Mouse (Mus musculus): ENCODE measurements around the gene Col4a2. TPM values are rescaled to one million over a fixed set of nuclear protein-coding genes. Genes with fewer than 3 reads are reported as not detected.

Col4a2 gene
- polyA plus RNA-seq, 1 experiment from 2014 or later, result 117 TPM

DNA sequence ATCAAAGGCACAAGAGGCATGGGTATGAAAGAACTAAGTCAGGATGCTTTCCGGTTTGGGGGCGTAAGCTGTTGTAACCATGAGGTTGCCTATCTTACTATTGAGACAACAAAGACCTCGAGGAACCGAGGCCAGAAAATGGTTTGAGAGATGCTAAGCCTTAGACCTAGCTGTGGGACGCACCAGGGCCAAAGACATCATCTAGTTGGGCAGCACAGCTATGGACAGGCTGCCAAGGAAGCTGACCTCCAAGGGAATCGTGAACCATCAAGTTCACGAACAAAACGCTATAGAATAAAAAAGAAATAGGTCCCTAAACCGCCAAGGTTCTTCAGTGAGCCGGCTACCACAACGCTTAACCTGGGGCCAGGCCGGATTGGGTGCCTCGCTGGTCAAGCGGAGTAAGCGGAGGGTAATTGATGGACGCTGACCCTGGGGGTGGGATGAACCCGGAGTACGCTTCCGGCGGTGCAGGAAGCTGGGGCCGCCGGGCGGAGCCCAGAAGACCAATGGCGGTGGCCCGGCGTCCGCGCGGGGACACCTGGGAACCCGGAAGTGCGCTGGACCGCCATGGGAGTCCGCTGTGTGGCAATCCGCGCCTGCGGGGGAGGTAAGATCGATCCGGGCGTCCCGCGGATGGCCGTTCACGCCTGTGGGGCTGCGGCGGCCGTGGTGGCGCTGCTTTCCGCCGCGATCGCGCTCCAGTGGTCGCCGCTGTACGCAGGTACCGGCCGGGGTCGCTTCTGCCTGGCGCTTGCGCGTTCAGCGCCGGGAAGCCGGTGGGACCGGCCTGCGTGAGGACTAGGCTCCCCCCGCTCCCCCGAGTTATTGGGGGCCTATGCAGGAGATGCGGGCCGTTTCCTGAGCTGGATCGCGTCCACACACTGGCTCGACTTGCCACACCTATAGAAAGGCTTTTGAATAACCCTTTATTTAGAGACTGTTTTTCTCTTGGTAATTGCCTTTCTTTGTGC, 184.7 kb downstream of the Col4a2 start, which contains the start of gene Naxd:
Gene Naxd, plus strand, starts transcription at position 490 of the 974 bp plus-strand sequence.
- Histone ChIP-seq H3K4me3 (ENCODE audit: low read length) (peak within 1 kb of the TSS; percentile 97), H3K9me3 (ENCODE audit: control insufficient read depth, low read length) (no peaks in the 10 kb centered on the region), H3K27me3 (ENCODE audit: control insufficient read depth, insufficient read depth, low read depth, low read length) (no peaks in the 10 kb centered on the region), H3K27ac (ENCODE audit: low read length) (peak within 1 kb of the TSS; percentile 86), H3K4me1 (replicated peaks; ENCODE audit: control insufficient read depth, insufficient read depth, low read length) (peaks cover 15% of the 10 kb centered on the region), H3K9ac (ENCODE audit: low read length) (peak within 1 kb of the TSS; percentile 93), H3K4me2 (ENCODE audit: low read depth, low read length) (peak within 1 kb of the TSS; percentile 84), H3K36me3 (ENCODE audit: control insufficient read depth, insufficient read depth, low read length) (no peaks in the 10 kb centered on the region)
- ATAC-seq (ENCODE audit: low read depth), result peak; percentile 98
- 3% methylated on average over 73 of the region's 73 CpGs for WGBS

- WGBS, result 56% methylated on average over 12 of the region's 12 CpGs
- no peak for ATAC-seq (ENCODE audit: low read depth)
- Histone ChIP-seq H3K27ac (ENCODE audit: low read length) (peak overlapping the region; percentile 86), H3K27me3 (ENCODE audit: control insufficient read depth, insufficient read depth, low read depth, low read length) (no peaks in the 10 kb centered on the region), H3K4me1 (replicated peaks; ENCODE audit: control insufficient read depth, insufficient read depth, low read length) (peaks cover 15% of the 10 kb centered on the region), H3K9me3 (ENCODE audit: control insufficient read depth, low read length) (no peaks in the 10 kb centered on the region), H3K36me3 (ENCODE audit: control insufficient read depth, insufficient read depth, low read length) (peaks cover 5% of the 10 kb centered on the region), H3K4me2 (ENCODE audit: low read depth, low read length) (peak overlapping the region; percentile 79), H3K4me3 (ENCODE audit: low read length) (peak overlapping the region; percentile 97), H3K9ac (ENCODE audit: low read length) (peak overlapping the region; percentile 93; the same call in 1 of the 2 replicates)
These were observed 185.7 kb downstream of the Col4a2 start for GRCm38 (mm10) chr8:11498281-11498680.

Other genes starting within 250 kb of the Col4a2 start
- 368 and 370 TPM in 2 replicates for gene Col4a1, start within 50 bp of the Col4a2 start, polyA plus RNA-seq (2015; fragmentation: Nextera tagmentation; extraction: Ambion mirVana)
- 13.2 and 14.4 TPM in 2 replicates for gene Rab20, start 165.9 kb downstream of the Col4a2 start, polyA plus RNA-seq (2015; fragmentation: Nextera tagmentation; extraction: Ambion mirVana)
- 164 and 169 TPM in 2 replicates for gene Naxd, start 184.7 kb downstream of the Col4a2 start, polyA plus RNA-seq (2015; fragmentation: Nextera tagmentation; extraction: Ambion mirVana)
- gene Cars2, start 238.0 kb downstream of the Col4a2 start, polyA plus RNA-seq (2015; fragmentation: Nextera tagmentation; extraction: Ambion mirVana), result 24.5 and 27.2 TPM in 2 replicates
- gene Ing1, start 242.8 kb downstream of the Col4a2 start, polyA plus RNA-seq (2015; fragmentation: Nextera tagmentation; extraction: Ambion mirVana), result 36.3 and 36.8 TPM in 2 replicates

Measured in lung, embryonic 16.5 days (tissue).